Mouse (Mus musculus) adrenal gland, postnatal 14 days (tissue): ENCODE data around the gene Grhl3. TPM values are rescaled to one million over a fixed set of nuclear protein-coding genes. Genes with fewer than 3 reads are reported as not detected.

Source experiments
- DNase-seq: peaks from one replicate; pipeline ENCODE4 v3.0.0; 2021; ENCODE audit warnings: mixed read lengths
- total RNA-seq: library from RNA; stranded (reverse); gene quantifications from 2 replicates; pipeline ENCODE4 v1.2.3, GENCODE M21; 2021

The Grhl3 gene
- total RNA-seq, 1 experiment from 2014 or later: 0.37 TPM

DNA sequence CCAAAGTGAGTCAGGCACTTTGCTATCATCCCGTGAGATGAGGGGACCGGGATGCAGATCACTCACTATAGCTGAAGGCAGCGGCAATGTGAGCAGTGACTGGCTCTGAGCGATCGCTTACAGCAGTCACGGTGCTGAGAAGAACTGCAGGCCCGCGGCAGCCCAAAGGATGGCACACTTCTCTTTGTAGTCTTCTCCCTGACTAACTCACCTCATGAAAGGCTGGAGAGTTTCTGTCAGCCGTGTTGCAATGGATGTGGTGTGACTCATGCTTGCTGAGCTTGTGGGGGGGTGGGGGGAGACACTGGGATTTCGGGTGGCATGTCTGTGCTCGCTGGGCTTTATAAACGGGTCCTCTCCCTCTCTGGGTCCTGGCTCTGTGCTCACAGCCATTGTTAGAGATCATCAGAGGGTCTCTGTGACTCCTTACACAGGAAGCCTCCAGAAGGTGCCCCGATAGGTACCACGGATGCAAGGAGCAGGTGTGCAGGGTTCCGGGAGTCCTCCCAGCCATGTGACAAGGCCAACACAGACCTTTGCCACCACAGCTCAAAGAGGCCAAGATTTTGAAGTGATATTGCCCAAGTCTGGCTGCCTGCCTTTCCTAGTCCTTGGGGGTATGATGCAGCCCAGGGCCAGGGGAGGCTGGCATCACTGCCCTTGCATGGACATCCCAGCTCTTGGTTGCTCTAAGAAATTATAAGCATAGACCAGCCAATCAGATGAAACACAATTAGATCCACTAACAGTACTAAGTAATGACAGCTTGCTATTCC lies 2.1 kb upstream of the Grhl3 start:
- peak; percentile 74 for DNase-seq

DNA sequence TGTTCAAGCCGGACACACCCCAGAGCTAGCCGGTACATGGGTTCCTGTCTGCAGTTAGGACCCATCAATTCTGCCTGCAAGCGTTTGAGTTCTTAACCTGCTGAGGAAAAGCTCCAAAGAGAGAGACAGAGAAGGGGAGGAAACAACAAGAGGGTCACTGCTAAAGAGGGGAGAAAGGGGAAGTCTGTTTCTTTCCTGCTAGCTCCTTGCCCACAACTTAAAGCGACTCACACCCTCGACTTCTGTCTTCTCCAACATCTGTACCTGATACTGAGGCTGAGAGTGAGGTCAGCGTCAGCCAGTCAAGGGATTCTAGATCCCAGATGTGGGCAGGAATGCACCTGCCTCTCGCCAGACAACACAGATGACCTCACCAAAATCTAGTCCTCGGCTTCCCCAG lies 1.2 kb downstream of the Grhl3 start:
- DNase-seq: no peak

DNA sequence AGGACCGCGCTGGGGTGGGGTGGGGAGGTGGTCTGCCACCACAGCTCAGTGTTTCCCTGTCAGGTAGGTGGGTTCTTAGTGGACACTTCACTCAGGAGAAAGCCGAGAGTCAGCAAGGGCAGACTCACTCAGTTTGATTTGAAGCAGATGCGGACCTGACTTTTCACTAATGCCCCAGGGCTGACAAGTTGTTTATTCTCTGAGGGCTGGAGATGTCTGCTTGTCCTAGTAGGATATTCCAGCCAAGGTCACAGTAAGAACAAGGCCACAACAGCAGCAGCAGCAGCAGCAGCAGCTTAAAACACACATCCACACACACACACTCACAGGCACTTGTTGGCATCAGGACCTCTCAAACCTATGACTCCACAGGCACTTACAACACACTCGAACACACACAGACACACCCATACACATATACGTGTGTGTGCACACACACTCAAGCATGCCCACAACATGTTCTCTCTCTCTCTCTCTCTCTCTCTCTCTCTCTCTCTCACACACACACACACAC lies 2.3 kb downstream of the Grhl3 start:
- no peak for DNase-seq

DNA sequence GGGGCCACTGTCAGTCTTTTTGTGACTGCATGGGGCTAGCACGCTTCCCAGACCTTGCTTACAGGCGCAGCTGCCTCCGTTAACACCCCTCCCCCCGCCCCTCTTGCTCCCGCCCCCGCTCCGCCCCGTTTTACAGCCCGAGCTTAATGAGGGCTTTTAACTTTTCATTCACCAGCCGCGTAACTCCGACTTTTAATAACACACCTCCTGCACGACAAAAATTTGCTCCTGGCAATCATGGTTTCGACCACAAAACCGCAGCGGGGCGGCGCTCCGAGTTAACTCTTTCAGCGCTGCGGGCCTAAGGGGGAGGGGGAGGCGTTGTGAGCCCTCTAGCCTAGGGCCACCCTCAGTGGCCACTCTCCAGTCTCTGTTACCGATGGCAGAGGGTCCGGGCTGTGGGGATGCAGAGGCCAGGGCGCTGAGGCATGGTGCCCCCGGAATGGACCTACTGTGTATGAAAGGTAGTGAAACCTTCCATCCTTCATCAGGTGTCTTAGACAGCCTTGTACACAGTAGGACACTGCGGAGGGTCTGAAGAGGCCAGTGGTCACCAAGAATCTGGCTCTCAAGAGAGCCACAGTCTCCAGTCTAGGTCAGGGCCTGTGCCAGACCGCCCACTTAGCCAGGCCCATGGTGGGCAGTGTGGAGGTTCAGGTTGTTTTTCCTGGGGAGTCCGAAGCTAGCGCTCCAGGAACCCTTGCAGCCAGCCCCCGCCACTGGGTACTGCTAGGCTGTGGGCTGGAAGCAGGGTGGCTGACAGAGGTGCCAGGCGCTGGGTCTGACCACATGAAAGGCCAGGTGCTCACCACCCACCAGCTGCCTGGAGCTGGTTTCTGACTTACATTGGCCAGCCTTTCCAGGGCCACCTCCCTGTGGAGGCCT lies 3.0 kb downstream of the Grhl3 start:
- DNase-seq: peak; percentile 61

DNA sequence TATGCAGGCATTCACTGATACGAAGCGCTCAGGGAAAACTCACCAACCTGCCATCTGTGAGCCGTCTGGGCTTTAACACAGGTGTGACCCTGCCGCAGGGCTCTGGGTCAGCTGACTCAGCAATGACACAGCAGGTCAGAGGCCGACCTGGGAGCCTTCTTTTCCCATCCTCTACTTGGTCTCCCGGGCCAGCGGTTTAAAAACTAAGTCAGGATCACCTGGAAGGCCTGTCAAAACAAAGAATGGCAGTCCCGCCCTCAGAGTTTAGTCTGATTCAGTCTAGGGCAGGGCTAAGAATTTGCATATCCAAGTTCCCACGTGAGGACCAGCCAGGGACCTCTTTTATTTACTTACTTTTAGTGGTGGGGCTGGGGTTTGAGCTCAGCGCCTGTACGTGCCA lies 4.2 kb downstream of the Grhl3 start:
- DNase-seq: no peak

DNA sequence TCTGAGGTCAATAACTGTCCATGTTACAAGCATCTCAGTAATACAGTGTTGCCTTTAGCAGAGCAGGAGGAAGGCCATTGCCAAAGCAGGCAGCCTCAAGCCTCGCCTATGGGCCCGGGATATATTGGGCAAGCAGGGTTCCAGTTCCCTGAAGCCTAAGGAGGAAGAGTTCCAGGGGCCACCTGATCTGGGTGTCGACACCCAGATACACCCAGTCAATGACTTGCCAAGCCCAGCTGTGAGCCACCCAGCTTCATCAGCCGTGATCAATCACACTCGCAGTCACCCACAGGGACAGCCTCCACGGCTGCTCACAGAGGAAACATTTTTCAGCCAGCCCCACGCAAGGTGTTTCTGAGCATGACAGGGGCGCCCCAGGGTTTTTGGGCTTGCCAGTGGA lies 5.9 kb downstream of the Grhl3 start:
- no peak for DNase-seq

DNA sequence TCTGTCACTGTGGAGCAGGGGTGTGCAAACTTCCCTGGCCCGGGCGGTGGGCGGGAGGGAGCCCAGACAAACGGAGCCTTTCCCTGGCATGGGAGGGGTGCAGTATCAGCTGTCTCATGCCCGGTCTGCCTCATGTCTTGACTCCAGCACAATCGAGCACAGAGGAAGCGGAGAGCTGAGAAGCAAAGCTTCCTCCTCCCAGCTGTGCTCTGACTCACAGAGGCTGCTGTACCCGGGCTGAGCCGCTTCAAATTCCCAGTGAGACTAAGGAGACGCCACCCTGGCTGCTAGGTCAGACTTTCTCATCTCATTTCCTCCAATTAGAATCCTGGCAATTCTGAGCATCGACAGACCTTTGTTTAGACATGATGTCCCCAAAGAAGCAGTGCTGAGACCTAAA lies 6.4 kb downstream of the Grhl3 start:
- no peak for DNase-seq

DNA sequence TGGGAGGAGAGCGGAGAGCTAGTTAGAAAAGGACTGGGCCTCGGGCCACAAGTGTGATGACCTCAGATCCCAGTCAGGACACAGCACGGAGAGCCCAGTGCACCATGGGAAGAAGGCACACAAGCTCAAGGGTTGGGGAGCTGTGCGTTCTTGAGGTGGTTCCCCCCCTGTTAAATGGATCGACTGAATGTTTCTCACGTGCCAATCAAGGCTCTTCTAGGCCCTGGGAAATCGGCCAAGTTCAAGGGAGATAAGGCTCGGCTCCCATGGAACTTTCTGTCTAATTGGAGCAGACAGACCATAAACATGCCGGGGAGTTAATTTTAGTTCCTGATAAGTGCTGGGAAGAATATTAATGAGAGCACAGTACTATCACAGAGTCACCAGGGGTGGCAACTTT lies 8.0 kb downstream of the Grhl3 start:
- DNase-seq: peak; percentile 76

DNA sequence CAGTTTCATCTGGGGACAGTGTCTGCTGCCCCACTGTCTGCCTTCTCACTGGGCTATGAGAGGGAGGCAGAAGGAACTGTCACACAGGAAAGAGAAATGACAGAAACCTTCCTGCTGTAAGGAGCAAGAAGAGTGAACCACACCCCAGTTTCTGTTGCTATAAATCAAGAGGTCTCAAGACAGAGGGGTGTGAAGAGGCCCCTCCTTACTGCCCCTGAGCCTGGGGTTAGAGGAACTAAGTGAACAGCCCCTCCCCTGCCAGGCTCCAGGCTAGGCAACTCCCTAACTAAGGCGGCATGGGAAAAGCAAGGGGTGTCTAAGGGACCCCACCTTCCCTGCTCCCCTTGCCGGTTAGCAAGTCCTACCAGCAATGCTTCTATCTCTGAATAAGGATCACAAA lies 9.6 kb downstream of the Grhl3 start:
- DNase-seq: no peak

DNA sequence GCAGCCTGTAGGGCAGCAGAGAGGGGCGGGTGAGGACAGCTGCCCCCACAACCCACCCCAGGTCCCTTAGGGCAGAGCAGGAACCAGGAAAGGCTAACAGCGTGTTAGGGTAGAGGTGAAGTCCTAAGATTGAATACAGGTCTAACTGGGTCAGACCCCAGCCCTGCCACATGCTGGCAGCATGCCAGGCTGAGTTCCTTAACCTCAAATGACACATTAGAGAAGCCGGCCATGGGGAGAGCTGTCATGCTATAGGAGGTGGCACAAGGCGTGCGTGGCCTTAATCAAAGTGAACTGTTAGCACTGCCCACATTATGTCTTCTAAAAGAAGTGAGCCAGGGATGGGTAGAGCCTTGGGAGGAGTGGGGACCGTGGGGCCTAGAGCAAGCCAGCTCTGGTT lies 24.1 kb downstream of the Grhl3 start:
- DNase-seq: no peak

DNA sequence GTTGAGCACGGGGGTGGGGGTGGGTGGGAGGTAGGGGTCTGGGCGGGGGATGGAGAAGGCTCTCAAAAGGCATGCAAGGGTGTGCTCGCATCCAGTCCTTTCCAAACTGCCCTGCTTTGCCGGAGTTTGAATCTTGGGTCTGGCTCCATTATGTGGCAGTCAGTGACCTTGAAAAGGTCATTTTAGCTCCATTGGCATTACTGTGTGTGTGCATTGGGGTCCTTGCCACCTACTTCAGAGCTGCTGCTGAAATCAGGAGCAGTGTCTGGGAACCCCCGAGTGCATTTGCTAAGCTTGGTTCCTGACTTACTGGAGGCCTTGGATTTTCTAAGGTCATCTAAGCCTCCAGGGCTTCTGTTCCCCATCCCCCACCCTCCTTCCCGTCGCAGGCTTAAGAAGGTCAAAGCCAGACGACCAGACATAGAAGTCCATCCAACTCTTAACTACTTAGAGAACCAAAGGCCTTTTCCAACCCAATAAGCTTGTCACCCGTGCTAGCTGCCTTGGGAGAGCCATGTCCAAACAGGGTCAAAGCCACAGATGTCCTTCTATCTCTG lies 24.8 kb downstream of the Grhl3 start:
- DNase-seq: peak; percentile 59

DNA sequence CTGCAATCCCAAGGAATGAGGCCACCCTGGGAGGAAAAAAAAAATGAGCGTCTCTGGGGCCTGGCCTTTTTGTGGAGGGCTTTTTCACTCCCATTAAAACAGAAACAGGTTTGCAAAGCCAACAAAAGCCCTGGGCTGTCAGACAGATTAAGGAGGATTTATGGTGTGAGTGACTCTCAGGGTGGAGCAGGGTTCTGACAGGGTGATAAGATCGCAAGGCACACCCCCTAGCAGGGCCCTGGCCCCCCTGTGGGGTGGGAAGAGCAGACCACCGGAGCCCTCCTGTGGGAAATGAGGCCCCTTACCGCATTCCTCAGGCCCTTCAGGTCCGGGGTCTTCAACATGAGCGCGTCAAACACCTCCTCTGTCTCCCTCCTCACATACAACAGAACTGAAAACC lies 25.3 kb downstream of the Grhl3 start:
- DNase-seq: no peak

DNA sequence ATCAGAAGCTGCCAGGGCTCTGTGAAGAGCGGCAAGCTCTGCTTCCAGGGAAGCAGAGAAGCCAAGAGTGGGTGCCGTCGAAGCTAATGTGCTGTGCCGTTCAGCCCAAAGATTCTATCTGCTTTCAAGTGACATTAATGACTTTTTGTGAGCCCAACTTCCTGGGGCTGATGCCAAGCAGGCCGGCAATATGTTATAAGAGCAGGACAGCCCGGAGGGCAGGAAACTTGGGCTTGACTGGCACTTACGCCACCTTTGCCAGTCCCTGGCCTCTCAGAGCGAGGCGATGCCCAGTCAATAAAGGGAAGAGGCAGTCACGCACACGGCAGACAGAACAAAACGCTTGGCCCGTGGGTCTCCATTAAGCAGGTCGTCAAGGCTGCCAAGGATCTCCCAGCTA lies 25.9 kb downstream of the Grhl3 start:
- peak; percentile 75 for DNase-seq

DNA sequence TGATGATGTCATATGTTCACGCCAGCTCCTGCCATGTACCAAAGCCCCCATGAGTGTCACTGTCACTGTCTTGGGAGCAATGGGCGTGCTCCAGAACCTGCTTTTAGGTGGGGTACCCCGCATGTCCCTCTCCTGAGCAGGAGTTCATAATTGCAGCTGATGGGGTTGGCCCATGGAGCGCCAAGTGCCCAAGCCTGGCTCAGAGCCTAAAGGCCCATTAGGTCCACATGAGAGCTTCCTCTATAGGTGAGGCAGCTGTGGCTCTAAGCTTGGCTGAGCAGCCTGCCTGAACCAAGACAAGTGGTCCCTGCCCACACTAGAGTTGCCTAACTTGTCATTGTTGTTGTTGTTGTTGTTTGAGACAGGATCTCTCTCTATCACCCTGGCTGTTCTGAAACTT lies 26.6 kb downstream of the Grhl3 start:
- no peak for DNase-seq

DNA sequence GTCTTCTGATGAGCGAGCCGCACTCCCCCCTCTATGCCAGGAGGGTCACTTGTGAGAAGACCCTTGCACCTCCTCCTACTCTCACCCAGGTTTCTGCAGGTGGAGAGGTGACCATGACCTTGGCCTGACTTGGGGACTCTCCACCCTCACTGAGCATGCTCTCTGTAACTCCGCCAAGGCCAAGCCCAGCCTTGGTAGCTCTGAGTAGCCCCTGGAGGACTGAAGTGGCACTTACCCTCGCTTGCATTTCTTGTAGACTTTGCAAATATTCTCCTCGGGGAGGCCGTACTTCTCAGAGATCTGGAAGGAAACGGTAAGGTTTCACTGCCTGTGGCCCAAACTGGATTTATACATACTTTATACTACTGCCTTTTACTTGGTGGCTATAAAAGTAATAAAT lies 27.4 kb downstream of the Grhl3 start:
- DNase-seq: peak; percentile 42

DNA sequence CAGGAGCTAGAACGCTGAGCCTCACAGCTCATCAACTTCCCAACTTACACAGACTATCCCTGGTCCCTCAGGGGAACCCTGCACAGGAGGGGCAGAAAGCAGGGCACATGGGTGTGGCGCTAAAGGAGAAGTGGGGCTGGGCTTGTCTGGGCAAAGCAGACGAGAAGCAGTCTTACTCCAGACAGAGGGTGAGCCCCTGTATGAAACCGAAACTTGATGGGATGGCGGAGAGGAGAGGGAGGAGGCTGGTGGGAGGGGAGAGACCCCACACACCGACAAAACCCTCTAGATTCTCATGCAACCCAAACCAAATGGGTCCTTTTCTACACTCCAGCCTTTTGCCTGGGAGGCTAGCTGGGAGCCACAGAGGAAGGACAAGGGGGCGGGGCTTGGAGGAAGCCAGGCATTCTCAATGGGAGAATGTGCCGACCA lies 28.3 kb downstream of the Grhl3 start:
- peak; percentile 22 for DNase-seq

DNA sequence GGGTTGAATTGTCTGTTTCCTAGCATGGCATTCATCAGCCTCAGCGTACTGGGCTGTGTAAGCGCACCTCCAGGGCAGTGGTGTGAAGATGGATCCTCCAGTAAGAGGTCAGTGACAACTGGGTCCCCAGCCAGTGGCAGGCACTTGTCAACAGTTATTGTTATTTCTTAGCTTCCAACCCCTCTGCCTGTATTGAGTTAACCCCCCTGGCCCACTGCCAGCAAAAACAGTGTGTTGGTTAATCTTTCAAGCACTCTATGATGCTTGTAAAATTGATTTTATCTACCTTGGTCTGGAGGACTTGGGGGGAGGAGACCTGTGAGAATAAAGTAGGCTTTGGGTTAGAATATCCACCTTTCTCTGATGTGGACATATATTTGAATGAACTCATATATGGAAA lies 29.1 kb downstream of the Grhl3 start:
- no peak for DNase-seq

DNA sequence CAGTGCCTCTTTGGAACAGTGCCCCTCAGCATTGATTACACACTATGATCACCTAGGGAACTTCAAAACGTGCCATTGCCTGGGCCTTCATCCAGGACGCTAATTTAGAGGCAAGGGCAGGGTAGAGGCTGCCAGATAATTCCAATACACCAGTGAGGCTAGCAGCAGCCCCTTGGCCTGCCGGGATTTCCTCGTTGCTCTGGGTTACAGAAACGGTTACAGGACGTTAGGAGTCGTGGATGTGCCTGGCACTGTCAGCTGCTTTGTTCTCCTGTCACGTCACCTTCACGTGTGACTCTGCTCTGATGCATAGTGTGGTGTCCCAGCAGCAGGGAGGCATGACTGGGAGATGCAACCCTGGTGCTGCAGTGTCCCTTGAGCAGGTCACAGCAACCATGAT lies 33.4 kb downstream of the Grhl3 start:
- no peak for DNase-seq

DNA sequence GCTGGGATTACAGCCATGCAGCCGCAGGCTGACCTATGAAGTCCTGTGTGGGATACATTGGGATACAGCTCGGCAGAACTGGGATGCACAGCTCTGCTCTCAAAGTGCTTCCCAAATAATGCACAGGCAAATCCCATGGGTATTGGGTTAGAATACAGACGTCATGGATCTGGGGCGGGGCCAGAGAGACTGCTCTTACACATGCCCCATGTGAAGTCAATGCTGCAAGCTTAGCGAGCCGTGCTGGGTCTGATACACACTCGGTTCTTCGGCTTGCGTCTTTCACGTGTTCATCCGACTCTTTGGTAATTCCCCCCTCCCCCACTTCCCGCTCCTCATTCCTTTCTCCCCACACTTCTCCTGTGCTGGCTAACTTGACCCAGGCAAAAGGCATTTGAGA lies 34.4 kb downstream of the Grhl3 start:
- DNase-seq: no peak

DNA sequence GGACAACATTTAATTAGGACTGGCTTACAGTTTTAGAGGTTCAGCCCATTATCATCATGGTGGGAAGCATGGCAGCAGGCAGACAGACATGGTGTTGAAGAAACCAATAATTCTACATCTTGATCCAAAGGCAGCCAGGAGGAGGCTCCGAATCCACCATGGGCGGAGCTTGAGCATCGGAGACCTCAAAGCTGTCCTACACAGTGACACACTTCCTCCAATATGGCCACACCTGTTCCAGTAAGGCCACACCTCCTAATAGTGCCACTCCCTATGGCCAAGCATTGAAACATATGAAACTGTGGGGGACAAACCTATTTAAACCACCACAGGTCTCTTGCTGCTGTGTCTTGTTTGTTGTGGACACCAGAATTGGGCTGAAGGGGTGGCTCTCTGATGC lies 38.4 kb downstream of the Grhl3 start:
- DNase-seq: no peak

DNA sequence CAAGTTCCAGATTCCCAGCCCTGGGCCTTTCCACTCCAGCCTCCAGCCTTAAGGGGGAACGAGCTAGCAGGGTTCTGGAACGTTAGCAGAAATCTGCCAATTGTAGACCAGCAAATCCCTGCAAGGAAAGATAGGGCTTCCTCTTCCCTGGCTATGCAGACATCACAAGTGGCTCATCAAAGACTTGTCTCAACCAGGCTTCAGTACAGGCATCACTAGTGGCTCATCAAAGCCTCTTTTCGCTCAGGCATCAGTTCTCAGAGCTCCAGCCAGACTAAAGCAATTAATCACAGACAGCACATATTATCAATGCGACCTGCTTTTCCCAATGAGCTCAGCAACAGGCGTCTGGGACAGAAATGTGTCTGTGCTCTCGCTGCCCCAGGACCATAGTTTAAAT lies 40.4 kb downstream of the Grhl3 start:
- no peak for DNase-seq

DNA sequence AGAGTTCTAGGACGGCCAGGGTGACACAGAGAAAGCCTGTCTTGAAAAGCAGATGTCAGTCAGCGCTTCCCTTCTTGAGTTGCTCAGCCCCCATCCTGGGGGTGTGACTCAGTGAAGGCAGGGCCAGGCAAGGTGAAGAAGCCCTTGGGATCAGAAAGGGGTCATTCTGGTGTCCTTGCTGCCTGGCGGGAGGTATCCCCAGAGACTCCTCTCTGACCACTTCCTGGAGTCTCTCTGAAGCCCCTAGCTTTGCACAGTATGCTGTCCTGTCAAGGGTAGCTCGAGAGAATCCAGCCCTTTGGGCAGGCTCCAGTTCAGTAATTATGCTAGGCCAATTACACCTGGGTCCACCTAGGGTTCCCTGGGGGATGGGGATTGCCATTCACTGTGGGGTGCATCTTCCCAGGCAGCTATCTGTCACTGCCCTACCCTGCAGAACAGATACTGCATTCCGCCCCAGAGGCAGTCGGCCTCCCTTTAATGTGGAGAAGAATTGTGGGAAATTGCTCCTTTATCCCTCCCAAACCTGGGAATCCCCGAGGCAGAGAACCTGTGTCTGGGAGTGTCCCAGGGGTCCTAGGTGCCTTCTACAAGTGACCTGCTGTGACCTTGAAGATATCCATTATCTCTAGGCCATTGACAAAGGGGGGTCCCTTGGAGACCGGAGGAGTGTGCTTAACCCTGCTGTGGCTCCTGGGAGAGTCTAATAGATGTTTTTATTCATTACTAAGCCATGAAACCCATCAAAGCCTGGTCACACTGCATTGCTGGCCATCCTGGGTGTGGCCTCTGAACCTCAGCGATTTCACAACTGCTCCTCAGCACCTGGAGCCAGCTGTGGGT lies 41.4 kb downstream of the Grhl3 start:
- no peak for DNase-seq
